Mouse (Mus musculus) lung, embryonic 15.5 days (tissue): Measurements from ENCODE around the gene Vasp. TPM values are rescaled to one million over a fixed set of nuclear protein-coding genes. Genes with fewer than 3 reads are reported as not detected.

Experiments
- ATAC-seq: fragments of 200-750 bp; cut with Nextera tagmentation; 2 replicates; pipeline ENCODE4 v1.8.0; 2017; ENCODE audit warnings: moderate number of reproducible peaks, borderline replicate concordance; ENCODE audit not compliant: low FRiP score, low TSS enrichment; ENCODE audit errors: extremely low read depth
- H3K27ac ChIP-seq: fragments of 300-500 bp; sonication (generic); 2 replicates; pipeline ENCODE4 v1.5.1; 2015; ENCODE audit warnings: moderate library complexity, mild to moderate bottlenecking, inconsistent platforms
- H3K27me3 ChIP-seq: fragments of 300-500 bp; sonication (generic); 2 replicates; pipeline ENCODE4 v1.6.1; 2015; ENCODE audit warnings: inconsistent platforms
- H3K36me3 ChIP-seq: fragments of 300-500 bp; sonication (generic); 2 replicates; pipeline ENCODE4 v1.6.1; 2015; ENCODE audit warnings: inconsistent platforms
- H3K4me1 ChIP-seq: fragments of 300-500 bp; sonication (generic); 2 replicates; pipeline ENCODE4 v1.6.1; 2015; ENCODE audit warnings: inconsistent platforms
- H3K4me2 ChIP-seq: fragments of 300-500 bp; sonication (generic); 2 replicates; pipeline ENCODE4 v1.6.1; 2015; ENCODE audit warnings: inconsistent platforms, mild to moderate bottlenecking, moderate library complexity
- H3K4me3 ChIP-seq: fragments of 300-500 bp; sonication (generic); 2 replicates; pipeline ENCODE4 v1.5.1; 2015; ENCODE audit warnings: mild to moderate bottlenecking, inconsistent platforms
- H3K9ac ChIP-seq: fragments of 300-500 bp; sonication (generic); 2 replicates; pipeline ENCODE4 v1.6.1; 2015; ENCODE audit warnings: inconsistent platforms
- H3K9me3 ChIP-seq: fragments of 300-500 bp; sonication (generic); 2 replicates; pipeline ENCODE4 v1.6.1; 2016; ENCODE audit warnings: inconsistent platforms
- WGBS: fragments of 180-500 bp; shearing (Covaris S2); methylation state at CpG from one replicate; pipeline ENCODE4 v1.1.7; 2015; 5-methylcytosine and 5-hydroxymethylcytosine counted together
- polyA plus RNA-seq: library from polyadenylated mRNA; unstranded; fragments of >200 nt; fragmentation: Nextera tagmentation; extraction: Ambion mirVana; gene quantifications from 2 replicates; pipeline ENCODE4 v1.2.1, GENCODE M21; 2015

Gene Vasp
- polyA plus RNA-seq, result 115 TPM in 2 replicates

- peaks cover 29% of the 10 kb centered on the region for H3K4me1 ChIP-seq
- ATAC-seq, result peak; percentile 56
Measured at GRCm38 (mm10) chr7:19271238-19272172, at the start of gene Vasp. TSS of gene Vasp (minus strand) at chr7:19271817.

GRCm38 (mm10) chr7:19320637-19321036, 49.0 kb upstream of the Vasp start:
- Histone ChIP-seq H3K27ac (no peak overlapping the region), H3K9ac (no peak overlapping the region), H3K36me3 (no peaks in the 10 kb centered on the region), H3K4me1 (peaks cover 11% of the 10 kb centered on the region), H3K27me3 (peaks cover 18% of the 10 kb centered on the region), H3K9me3 (no peaks in the 10 kb centered on the region), H3K4me2 (peak overlapping the region; percentile 91; the same call in 1 of the 2 replicates), H3K4me3 (no peak overlapping the region; the same call in 1 of the 2 replicates)
- 33% methylated on average over 7 of the region's 7 CpGs for WGBS
- no peak for ATAC-seq

More at GRCm38 (mm10) chr7:19271238-19272172, at the start of gene Vasp:
- H3K4me2 ChIP-seq, result peak within 1 kb of the TSS; percentile 95
- H3K27ac ChIP-seq, result peak within 1 kb of the TSS; percentile 97
- WGBS, result under 1% methylated on average over 61 of the region's 62 CpGs
- H3K27me3 ChIP-seq, result no peaks in the 10 kb centered on the region
- H3K36me3 ChIP-seq, result no peaks in the 10 kb centered on the region
- no peaks in the 10 kb centered on the region for H3K9me3 ChIP-seq
- H3K4me3 ChIP-seq, result peak within 1 kb of the TSS; percentile 75
- H3K9ac ChIP-seq, result peak within 1 kb of the TSS; percentile 86

- Histone ChIP-seq H3K36me3 (no peaks in the 10 kb centered on the region), H3K9ac (peak overlapping the region; percentile 38), H3K4me3 (peak overlapping the region; percentile 51), H3K4me2 (peak overlapping the region; percentile 91), H3K9me3 (no peaks in the 10 kb centered on the region), H3K27me3 (peaks cover 18% of the 10 kb centered on the region), H3K27ac (0 out of 2 replicates have a peak overlapping the region, but pooled peaks have one; percentile 8), H3K4me1 (peaks cover 10% of the 10 kb centered on the region)
- ATAC-seq, result peak; percentile 93
- under 1% methylated on average over 41 of the region's 41 CpGs for WGBS
Measured at GRCm38 (mm10) chr7:19319906-19320305, 48.3 kb upstream of the Vasp start.

GRCm38 (mm10) chr7:19319458-19319857, 47.8 kb upstream of the Vasp start:
- H3K9ac ChIP-seq, result peak overlapping the region; percentile 38
- H3K27ac ChIP-seq, result no peak overlapping the region
- peaks cover 10% of the 10 kb centered on the region for H3K4me1 ChIP-seq
- H3K9me3 ChIP-seq, result no peaks in the 10 kb centered on the region
- peaks cover 20% of the 10 kb centered on the region for H3K27me3 ChIP-seq
- peak; percentile 50 for ATAC-seq
- H3K4me2 ChIP-seq, result peak overlapping the region; percentile 91
- H3K36me3 ChIP-seq, result no peaks in the 10 kb centered on the region
- peak overlapping the region; percentile 51 for H3K4me3 ChIP-seq
- 12% methylated on average over 9 of the region's 9 CpGs for WGBS

- Histone ChIP-seq H3K4me2 (no peak overlapping the region), H3K27ac (no peak overlapping the region), H3K36me3 (no peaks in the 10 kb centered on the region), H3K9me3 (no peaks in the 10 kb centered on the region), H3K4me3 (no peak overlapping the region), H3K9ac (no peak overlapping the region), H3K4me1 (peaks cover 10% of the 10 kb centered on the region), H3K27me3 (peaks cover 24% of the 10 kb centered on the region)
- no peak for ATAC-seq
- WGBS, result 67% methylated on average over 7 of the region's 7 CpGs
Measured at GRCm38 (mm10) chr7:19318676-19319075, 47.1 kb upstream of the Vasp start.

- Histone ChIP-seq H3K4me2 (no peak overlapping the region), H3K9ac (no peak overlapping the region), H3K36me3 (no peaks in the 10 kb centered on the region), H3K4me1 (peaks cover 10% of the 10 kb centered on the region), H3K27ac (no peak overlapping the region), H3K9me3 (no peaks in the 10 kb centered on the region), H3K27me3 (peaks cover 24% of the 10 kb centered on the region), H3K4me3 (no peak overlapping the region)
- no peak for ATAC-seq
- WGBS, result 49% methylated on average over 2 of the region's 2 CpGs
Measured at GRCm38 (mm10) chr7:19318201-19318600, 46.6 kb upstream of the Vasp start.

GRCm38 (mm10) chr7:19316451-19317161, 45.0 kb upstream of the Vasp start:
- Histone ChIP-seq H3K9ac (no peak overlapping the region), H3K4me2 (no peak overlapping the region), H3K4me3 (no peak overlapping the region), H3K27ac (no peak overlapping the region), H3K4me1 (peaks cover 10% of the 10 kb centered on the region), H3K36me3 (no peaks in the 10 kb centered on the region), H3K9me3 (no peaks in the 10 kb centered on the region), H3K27me3 (peaks cover 17% of the 10 kb centered on the region)
- no peak for ATAC-seq
- 46% methylated on average over 14 of the region's 14 CpGs for WGBS

GRCm38 (mm10) chr7:19314033-19314432, 42.4 kb upstream of the Vasp start:
- Histone ChIP-seq H3K4me1 (peaks cover 5% of the 10 kb centered on the region; the same call in 1 of the 2 replicates), H3K9ac (no peak overlapping the region), H3K27ac (no peak overlapping the region), H3K27me3 (peaks cover 13% of the 10 kb centered on the region), H3K9me3 (no peaks in the 10 kb centered on the region), H3K36me3 (no peaks in the 10 kb centered on the region), H3K4me2 (no peak overlapping the region), H3K4me3 (no peak overlapping the region)
- no peak for ATAC-seq
- WGBS, result 35% methylated on average over 5 of the region's 5 CpGs

- 28% methylated on average over 4 of the region's 4 CpGs for WGBS
- ATAC-seq, result no peak
- Histone ChIP-seq H3K4me2 (no peak overlapping the region), H3K9ac (no peak overlapping the region), H3K4me1 (peaks cover 9% of the 10 kb centered on the region), H3K36me3 (no peaks in the 10 kb centered on the region), H3K9me3 (no peaks in the 10 kb centered on the region), H3K4me3 (no peak overlapping the region), H3K27ac (no peak overlapping the region), H3K27me3 (peaks cover 12% of the 10 kb centered on the region)
Measured at GRCm38 (mm10) chr7:19311991-19312390, 40.4 kb upstream of the Vasp start.

GRCm38 (mm10) chr7:19309884-19310641, 38.4 kb upstream of the Vasp start, which contains the start of gene Fosb:
TSS of gene Fosb (minus strand) at chr7:19310051.
- Histone ChIP-seq H3K36me3 (no peaks in the 10 kb centered on the region), H3K9me3 (no peaks in the 10 kb centered on the region), H3K4me3 (peak within 1 kb of the TSS; percentile 74), H3K27ac (no peak within 1 kb of the TSS; the same call in 1 of the 2 replicates), H3K4me1 (peaks cover 10% of the 10 kb centered on the region), H3K9ac (peak within 1 kb of the TSS; percentile 51), H3K27me3 (peaks cover 32% of the 10 kb centered on the region), H3K4me2 (peak within 1 kb of the TSS; percentile 98)
- under 1% methylated on average over 49 of the region's 49 CpGs for WGBS
- ATAC-seq, result peak; percentile 85

GRCm38 (mm10) chr7:19309278-19309883, 37.8 kb upstream of the Vasp start:
- ATAC-seq, result no peak
- Histone ChIP-seq H3K9ac (peak overlapping the region; percentile 33), H3K4me2 (peak overlapping the region; percentile 98), H3K27me3 (peaks cover 36% of the 10 kb centered on the region), H3K36me3 (no peaks in the 10 kb centered on the region), H3K4me3 (peak overlapping the region; percentile 74), H3K27ac (no peak overlapping the region), H3K4me1 (peaks cover 16% of the 10 kb centered on the region), H3K9me3 (no peaks in the 10 kb centered on the region)
- under 1% methylated on average over 48 of the region's 48 CpGs for WGBS
